Mouse (Mus musculus): Measurements from ENCODE around the gene Prc1.

DNA sequence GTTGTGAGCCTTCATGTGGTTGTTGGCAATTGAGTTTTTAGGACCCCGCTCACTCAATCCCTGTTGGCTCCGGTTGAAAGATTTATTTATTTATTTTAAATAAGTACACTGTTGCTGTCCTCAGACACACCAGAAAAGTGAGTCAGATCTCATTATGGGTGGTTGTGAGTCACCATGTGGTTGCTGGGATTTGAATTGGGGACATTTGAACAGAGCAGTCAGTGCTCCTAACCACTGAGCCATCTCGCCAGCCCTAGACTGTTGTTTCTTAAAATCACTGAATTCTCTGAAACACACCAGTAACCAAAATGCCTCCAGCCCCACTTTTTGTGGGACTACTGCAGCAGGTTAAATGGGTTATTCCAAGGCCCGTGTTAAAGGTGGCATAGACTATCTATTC, 4.5 kb downstream of the Prc1 start:
- TF ChIP-seq CTCF (IDR thresholded peaks at IDR 0.05; ENCODE audit: low read depth, low read length) (no peak), POLR2A (IDR thresholded peaks at IDR 0.05; ENCODE audit: extremely low read depth, insufficient read depth, low read length) (no peak)
